Mouse (Mus musculus) kidney, postnatal 0 days (tissue): ENCODE data around the gene Cdk2ap2. TPM values are rescaled to one million over a fixed set of nuclear protein-coding genes. Genes with fewer than 3 reads are reported as not detected.
"Not testable (repeated sequence)": the region's sequence is repeated elsewhere in the genome, so short reads cannot be mapped to it uniquely, and the experiment has no call there.

Source experiments
- ATAC-seq: fragments of 200-750 bp; cut with Nextera tagmentation; replicated peaks from 2 replicates; pipeline ENCODE4 v1.8.0; 2017; ENCODE audit warnings: low read depth, moderate number of reproducible peaks, moderate TSS enrichment, moderate library complexity; ENCODE audit not compliant: low FRiP score
- DNase-seq: peaks from one replicate; pipeline ENCODE4 v3.0.0-alpha.2; 2016; ENCODE audit warnings: low spot score
- H3K27ac ChIP-seq: fragments of 300-500 bp; sonication (generic); 2 replicates; pipeline ENCODE4 v1.5.1; 2014; ENCODE audit warnings: mild to moderate bottlenecking
- H3K27me3 ChIP-seq: fragments of 300-500 bp; sonication (generic); 2 replicates; pipeline ENCODE4 v1.6.1; 2014; ENCODE audit warnings: low read length, mixed read lengths; ENCODE audit not compliant: insufficient read depth
- H3K36me3 ChIP-seq: fragments of 300-500 bp; sonication (generic); 2 replicates; pipeline ENCODE4 v1.6.1; 2014; ENCODE audit warnings: low read length, mixed read lengths; ENCODE audit not compliant: insufficient read depth
- H3K4me1 ChIP-seq: fragments of 300-500 bp; sonication (generic); replicated peaks from 2 replicates; pipeline ENCODE4 v1.6.1; 2014; ENCODE audit warnings: antibody characterized with exemption, low read length, mixed read lengths; ENCODE audit not compliant: insufficient read depth
- H3K4me2 ChIP-seq: fragments of 300-500 bp; sonication (generic); 2 replicates; pipeline ENCODE4 v1.6.1; 2014; ENCODE audit warnings: mild to moderate bottlenecking, low read length, moderate library complexity, mixed read lengths
- H3K4me3 ChIP-seq: fragments of 300-500 bp; sonication (generic); replicated peaks from 2 replicates; pipeline ENCODE4 v1.5.1; 2014; ENCODE audit warnings: low read depth, low read length
- H3K9ac ChIP-seq: fragments of 300-500 bp; sonication (generic); 2 replicates; pipeline ENCODE4 v1.6.1; 2014; ENCODE audit warnings: low read depth, low read length
- H3K9me3 ChIP-seq: fragments of 300-500 bp; sonication (generic); replicated peaks from 2 replicates; pipeline ENCODE4 v1.6.1; 2016; ENCODE audit warnings: low read length, inconsistent platforms, mixed read lengths
- CTCF ChIP-seq: IDR thresholded peaks from 2 replicates; pipeline ENCODE4 v1.5.1; 2016; ENCODE audit warnings: antibody characterized with exemption, low read depth, mild to moderate bottlenecking, moderate library complexity
- WGBS: fragments of 180-500 bp; shearing (Covaris S2); extraction: QIAGEN DNeasy Blood & Tissue Kit; methylation state at CpG from one replicate; pipeline ENCODE4 v1.1.7; 2014; 5-methylcytosine and 5-hydroxymethylcytosine counted together
- polyA plus RNA-seq: library from polyadenylated mRNA; unstranded; fragments of >200 nt; fragmentation: Nextera tagmentation; extraction: Ambion mirVana; gene quantifications from 2 replicates; pipeline ENCODE4 v1.2.1, GENCODE M21; 2015

Cdk2ap2 gene
- polyA plus RNA-seq, 1 experiment from 2014 or later, result 107 TPM

GRCm38 (mm10) chr19:4135963-4136345 is 39.0 kb downstream of the Cdk2ap2 start:
- ATAC-seq, result 0 out of 2 replicates have a peak, but pooled peaks have one; percentile 12
- not testable (repeated sequence) for DNase-seq
- 22% methylated on average over 8 of the region's 8 CpGs for WGBS

DNA sequence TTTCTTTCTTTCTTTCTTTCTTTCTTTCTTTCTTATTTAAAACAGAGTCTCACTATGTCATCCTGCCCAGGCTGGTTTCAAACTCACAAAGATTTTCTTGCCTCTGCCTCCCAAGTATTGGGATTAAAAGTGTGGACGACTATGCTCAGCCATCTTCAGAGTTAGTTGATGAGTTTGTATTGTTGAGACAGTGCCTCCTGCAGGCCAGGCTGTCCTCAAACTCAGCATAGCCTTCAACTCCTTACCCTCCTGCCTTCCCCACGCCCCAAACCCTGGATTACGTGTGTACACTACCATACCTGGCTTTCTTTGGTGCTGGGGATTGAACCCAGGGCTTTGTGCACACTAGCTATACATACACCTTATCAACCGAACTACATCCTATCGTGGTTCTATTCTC is 39.5 kb downstream of the Cdk2ap2 start:
- no peak for ATAC-seq

More at GRCm38 (mm10) chr19:4135963-4136345, 39.0 kb downstream of the Cdk2ap2 start:
- H3K27ac ChIP-seq, H3K9ac ChIP-seq, H3K4me1 ChIP-seq, H3K4me2 ChIP-seq, H3K4me3 ChIP-seq, H3K27me3 ChIP-seq, H3K9me3 ChIP-seq: not testable (repeated sequence)
- H3K36me3 ChIP-seq, result peaks cover 15% of the 10 kb centered on the region; the same call in 1 of the 2 replicates
- TF ChIP-seq CTCF, result peak; percentile 61

DNA sequence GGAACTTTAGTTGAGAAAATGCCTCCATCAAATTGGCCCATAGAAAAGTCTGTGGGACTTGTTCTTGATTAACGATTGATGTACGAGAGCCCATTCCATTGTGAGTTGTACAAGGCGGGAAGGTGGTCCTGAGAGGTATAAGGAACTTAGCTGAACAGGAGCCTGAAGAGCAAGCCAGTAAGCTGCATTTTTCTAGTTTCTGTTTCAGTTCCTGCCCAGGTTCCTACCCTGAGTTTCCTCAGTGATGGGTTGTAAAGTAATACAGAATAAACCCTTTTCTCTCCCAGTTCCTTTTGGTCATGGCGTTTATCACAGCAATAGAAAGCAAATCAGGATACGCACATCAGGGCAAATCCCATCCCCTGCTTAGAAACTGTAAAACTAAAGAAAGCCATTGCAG is 40.9 kb downstream of the Cdk2ap2 start:
- DNase-seq (no peak), ATAC-seq (no peak)
- H3K9ac ChIP-seq, result no peak overlapping the region
- no peaks in the 10 kb centered on the region for H3K27me3 ChIP-seq
- 74% methylated on average over 5 of the region's 5 CpGs for WGBS
- no peaks in the 10 kb centered on the region for H3K9me3 ChIP-seq
- H3K36me3 ChIP-seq, result no peaks in the 10 kb centered on the region
- no peak overlapping the region for H3K4me3 ChIP-seq
- H3K4me2 ChIP-seq, result no peak overlapping the region
- no peaks in the 10 kb centered on the region for H3K4me1 ChIP-seq
- TF ChIP-seq CTCF, result no peak
- no peak overlapping the region for H3K27ac ChIP-seq

More for the DNA sequence above, 39.5 kb downstream of the Cdk2ap2 start:
- no peak for DNase-seq
- H3K27ac ChIP-seq, result no peak overlapping the region
- peak; percentile 22; the same call in 1 of the 2 replicates for TF ChIP-seq CTCF
- no peak overlapping the region for H3K9ac ChIP-seq
- no peaks in the 10 kb centered on the region for H3K27me3 ChIP-seq
- peaks cover 10% of the 10 kb centered on the region; the same call in 1 of the 2 replicates for H3K36me3 ChIP-seq
- WGBS, result 81% methylated on average over 5 of the region's 5 CpGs
- no peak overlapping the region for H3K4me3 ChIP-seq
- H3K9me3 ChIP-seq, result no peaks in the 10 kb centered on the region
- H3K4me2 ChIP-seq, result no peak overlapping the region
- H3K4me1 ChIP-seq, result no peaks in the 10 kb centered on the region

DNA sequence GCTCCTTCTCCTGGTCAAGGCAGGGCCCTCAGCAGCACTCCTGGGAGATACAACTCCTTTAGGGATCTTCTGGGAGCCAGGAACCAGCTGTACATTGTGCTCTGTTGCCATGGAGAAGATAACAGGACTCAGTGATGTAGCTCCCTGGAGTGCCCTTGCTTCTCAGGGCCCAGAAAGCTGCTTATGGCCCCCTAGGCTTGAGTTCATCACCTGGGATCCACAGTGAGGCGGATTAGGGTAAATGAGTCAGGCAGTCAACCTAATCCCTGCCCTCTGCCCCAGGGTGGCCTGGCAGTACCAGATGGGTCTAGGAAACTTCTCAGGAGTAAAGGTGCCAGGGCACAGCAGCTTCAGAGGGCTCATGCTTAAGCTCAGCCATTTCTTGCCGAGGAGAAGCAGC is 42.5 kb downstream of the Cdk2ap2 start, which contains the start of gene Gpr152:
Gpr152 (plus strand) TSS at position 342 of the 400 bp plus-strand sequence.
- TF ChIP-seq CTCF, result no peak
- no peak within 1 kb of the TSS for H3K4me2 ChIP-seq
- ATAC-seq, result no peak
- H3K36me3 ChIP-seq, result no peaks in the 10 kb centered on the region
- DNase-seq, result no peak
- no peak within 1 kb of the TSS for H3K4me3 ChIP-seq
- WGBS, result 81% methylated on average over 2 of the region's 2 CpGs
- H3K27ac ChIP-seq, result no peak within 1 kb of the TSS
- no peaks in the 10 kb centered on the region for H3K4me1 ChIP-seq
- no peaks in the 10 kb centered on the region for H3K27me3 ChIP-seq
- H3K9me3 ChIP-seq, result no peaks in the 10 kb centered on the region
- 0 out of 2 replicates have a peak within 1 kb of the TSS, but pooled peaks have one; percentile 8 for H3K9ac ChIP-seq

GRCm38 (mm10) chr19:4140147-4140546 is 43.2 kb downstream of the Cdk2ap2 start:
- H3K36me3 ChIP-seq, result no peaks in the 10 kb centered on the region
- no peak for ATAC-seq
- no peaks in the 10 kb centered on the region for H3K9me3 ChIP-seq
- H3K27ac ChIP-seq, result no peak overlapping the region
- H3K27me3 ChIP-seq, result no peaks in the 10 kb centered on the region
- H3K9ac ChIP-seq, result no peak overlapping the region
- no peak overlapping the region for H3K4me3 ChIP-seq
- no peaks in the 10 kb centered on the region for H3K4me1 ChIP-seq
- 61% methylated on average over 6 of the region's 6 CpGs for WGBS
- no peak for DNase-seq
- no peak overlapping the region for H3K4me2 ChIP-seq
- TF ChIP-seq CTCF, result no peak

DNA sequence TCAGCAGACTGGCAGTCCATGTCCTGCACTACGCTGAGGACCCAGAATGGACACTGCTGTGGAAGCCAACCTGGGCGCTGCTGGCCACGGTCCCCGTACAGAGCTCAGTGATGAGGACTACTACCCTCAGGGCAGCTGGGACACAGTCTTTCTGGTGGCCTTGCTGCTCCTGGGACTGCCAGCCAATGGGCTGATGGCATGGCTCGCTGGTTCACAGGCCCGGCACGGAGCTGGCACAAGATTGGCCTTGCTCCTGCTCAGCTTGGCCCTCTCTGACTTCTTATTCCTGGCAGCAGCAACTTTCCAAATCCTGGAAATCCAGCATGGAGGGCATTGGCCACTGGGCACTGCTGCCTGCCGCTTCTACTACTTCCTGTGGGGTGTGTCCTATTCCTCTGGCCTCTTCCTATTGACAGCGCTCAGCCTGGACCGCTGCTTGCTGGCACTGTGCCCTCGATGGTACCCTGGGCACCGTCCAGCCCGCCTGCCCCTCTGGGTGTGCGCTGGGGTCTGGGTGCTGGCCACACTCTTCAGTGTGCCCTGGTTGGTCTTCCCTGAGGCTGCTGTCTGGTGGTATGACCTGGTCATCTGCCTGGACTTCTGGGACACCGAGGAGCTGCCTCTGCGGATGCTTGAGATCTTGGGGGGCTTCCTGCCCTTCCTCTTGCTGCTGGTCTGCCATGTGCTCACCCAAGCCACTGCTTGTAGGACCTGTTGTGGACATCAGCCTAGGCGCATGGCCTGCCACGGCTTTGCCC is 45.6 kb downstream of the Cdk2ap2 start:
- H3K9ac ChIP-seq, result no peak overlapping the region
- no peaks in the 10 kb centered on the region for H3K9me3 ChIP-seq
- DNase-seq, result no peak
- 0 out of 2 replicates have a peak, but pooled peaks have one; percentile 19 for ATAC-seq
- no peaks in the 10 kb centered on the region for H3K27me3 ChIP-seq
- no peak overlapping the region for H3K4me2 ChIP-seq
- TF ChIP-seq CTCF, result no peak
- no peaks in the 10 kb centered on the region for H3K4me1 ChIP-seq
- H3K4me3 ChIP-seq, result no peak overlapping the region
- H3K27ac ChIP-seq, result no peak overlapping the region
- WGBS, result 80% methylated on average over 18 of the region's 18 CpGs
- H3K36me3 ChIP-seq, result no peaks in the 10 kb centered on the region
